Mouse (Mus musculus) kidney, embryonic 15.5 days (tissue): Measurements from ENCODE around the gene Rbck1. TPM values are rescaled to one million over a fixed set of nuclear protein-coding genes. Genes with fewer than 3 reads are reported as not detected.
A peak's percentile ranks its signal among the peaks of the same experiment; 100 is the strongest.

ENCODE experiments used
- ATAC-seq: fragments of 200-750 bp; cut with Nextera tagmentation; replicated peaks from 2 replicates; pipeline ENCODE4 v1.8.0; 2017; ENCODE audit warnings: moderate TSS enrichment; ENCODE audit not compliant: low FRiP score
- H3K27ac ChIP-seq: fragments of 300-500 bp; sonication (generic); 2 replicates; pipeline ENCODE4 v1.5.1; 2015; ENCODE audit warnings: mild to moderate bottlenecking, inconsistent platforms
- H3K27me3 ChIP-seq: fragments of 300-500 bp; sonication (generic); 2 replicates; pipeline ENCODE4 v1.6.1; 2015; ENCODE audit warnings: inconsistent platforms
- H3K36me3 ChIP-seq: fragments of 300-500 bp; sonication (generic); 2 replicates; pipeline ENCODE4 v1.6.1; 2015; ENCODE audit warnings: inconsistent platforms
- H3K4me1 ChIP-seq: fragments of 300-500 bp; sonication (generic); 2 replicates; pipeline ENCODE4 v1.6.1; 2015; ENCODE audit warnings: inconsistent platforms
- H3K4me2 ChIP-seq: fragments of 300-500 bp; sonication (generic); 2 replicates; pipeline ENCODE4 v1.6.1; 2015; ENCODE audit warnings: moderate library complexity, mild to moderate bottlenecking, inconsistent platforms
- H3K4me3 ChIP-seq: fragments of 300-500 bp; sonication (generic); replicated peaks from 2 replicates; pipeline ENCODE4 v1.5.1; 2015; ENCODE audit warnings: mild to moderate bottlenecking, inconsistent platforms
- H3K9ac ChIP-seq: fragments of 300-500 bp; sonication (generic); 2 replicates; pipeline ENCODE4 v1.6.1; 2015; ENCODE audit warnings: mild to moderate bottlenecking, inconsistent platforms
- H3K9me3 ChIP-seq: fragments of 300-500 bp; sonication (generic); replicated peaks from 2 replicates; pipeline ENCODE4 v1.6.1; 2016; ENCODE audit warnings: inconsistent platforms
- WGBS: fragments of 180-500 bp; shearing (Covaris S2); methylation state at CpG from one replicate; pipeline ENCODE4 v1.1.7; 2015; ENCODE audit warnings: mixed read lengths; 5-methylcytosine and 5-hydroxymethylcytosine counted together
- polyA plus RNA-seq: library from polyadenylated mRNA; unstranded; fragments of >200 nt; fragmentation: Nextera tagmentation; extraction: Ambion mirVana; gene quantifications from 2 replicates; pipeline ENCODE4 v1.2.1, GENCODE M21; 2015

Gene Rbck1
- polyA plus RNA-seq, 1 experiment from 2014 or later = 88.7 TPM

- Histone ChIP-seq H3K27me3 (no peaks in the 10 kb centered on the region), H3K9me3 (no peaks in the 10 kb centered on the region), H3K4me2 (no peak overlapping the region), H3K36me3 (peaks cover 94% of the 10 kb centered on the region), H3K9ac (no peak overlapping the region), H3K4me1 (no peaks in the 10 kb centered on the region), H3K27ac (no peak overlapping the region), H3K4me3 (no peak overlapping the region)
- ATAC-seq = no peak
- 91% methylated on average over 6 of the region's 6 CpGs for WGBS
Observed at GRCm38 (mm10) chr2:152322198-152322597, 10.3 kb downstream of the Rbck1 start.

- Histone ChIP-seq H3K4me3 (no peak overlapping the region), H3K27me3 (no peaks in the 10 kb centered on the region), H3K27ac (no peak overlapping the region), H3K4me1 (no peaks in the 10 kb centered on the region), H3K9ac (no peak overlapping the region), H3K9me3 (no peaks in the 10 kb centered on the region), H3K36me3 (peaks cover 94% of the 10 kb centered on the region), H3K4me2 (no peak overlapping the region)
- no peak for ATAC-seq
- WGBS = 79% methylated on average over 5 of the region's 5 CpGs
Observed at GRCm38 (mm10) chr2:152321558-152321957, 10.9 kb downstream of the Rbck1 start.

GRCm38 (mm10) chr2:152317054-152317453 lies 15.4 kb downstream of the Rbck1 start:
- Histone ChIP-seq H3K27me3 (no peaks in the 10 kb centered on the region), H3K27ac (no peak overlapping the region), H3K36me3 (peaks cover 94% of the 10 kb centered on the region), H3K4me1 (no peaks in the 10 kb centered on the region), H3K4me2 (no peak overlapping the region), H3K9ac (no peak overlapping the region), H3K4me3 (no peak overlapping the region), H3K9me3 (no peaks in the 10 kb centered on the region)
- 82% methylated on average over 6 of the region's 6 CpGs for WGBS
- ATAC-seq = no peak

- H3K27me3 ChIP-seq = no peaks in the 10 kb centered on the region
- H3K9me3 ChIP-seq = no peaks in the 10 kb centered on the region
- 88% methylated on average over 6 of the region's 6 CpGs for WGBS
- no peak overlapping the region for H3K4me2 ChIP-seq
- no peak for ATAC-seq
- H3K9ac ChIP-seq = no peak overlapping the region
- no peak overlapping the region for H3K27ac ChIP-seq
- H3K36me3 ChIP-seq = peaks cover 98% of the 10 kb centered on the region
- H3K4me1 ChIP-seq = no peaks in the 10 kb centered on the region
- no peak overlapping the region for H3K4me3 ChIP-seq
Observed at GRCm38 (mm10) chr2:152313926-152314325, 18.5 kb downstream of the Rbck1 start.

GRCm38 (mm10) chr2:152312996-152313395 lies 19.5 kb downstream of the Rbck1 start:
- no peak for ATAC-seq
- Histone ChIP-seq H3K4me3 (no peak overlapping the region), H3K4me2 (no peak overlapping the region), H3K27ac (no peak overlapping the region), H3K36me3 (peaks cover 98% of the 10 kb centered on the region), H3K9me3 (no peaks in the 10 kb centered on the region), H3K27me3 (no peaks in the 10 kb centered on the region), H3K9ac (no peak overlapping the region), H3K4me1 (no peaks in the 10 kb centered on the region)
- 75% methylated on average over 7 of the region's 7 CpGs for WGBS

GRCm38 (mm10) chr2:152307186-152307585 lies 25.3 kb downstream of the Rbck1 start:
- WGBS = 89% methylated on average over 3 of the region's 3 CpGs
- Histone ChIP-seq H3K4me2 (no peak overlapping the region), H3K9ac (no peak overlapping the region), H3K27me3 (no peaks in the 10 kb centered on the region), H3K36me3 (peaks cover 92% of the 10 kb centered on the region), H3K9me3 (no peaks in the 10 kb centered on the region), H3K4me1 (no peaks in the 10 kb centered on the region), H3K27ac (no peak overlapping the region), H3K4me3 (no peak overlapping the region)
- ATAC-seq = no peak

- Histone ChIP-seq H3K4me3 (no peak overlapping the region), H3K4me2 (no peak overlapping the region), H3K4me1 (no peaks in the 10 kb centered on the region), H3K9ac (no peak overlapping the region), H3K36me3 (peaks cover 80% of the 10 kb centered on the region), H3K27ac (no peak overlapping the region), H3K9me3 (no peaks in the 10 kb centered on the region), H3K27me3 (no peaks in the 10 kb centered on the region)
- ATAC-seq = no peak
- 94% methylated on average over 6 of the region's 6 CpGs for WGBS
Observed at GRCm38 (mm10) chr2:152305480-152305879, 27.0 kb downstream of the Rbck1 start.

- Histone ChIP-seq H3K4me3 (no peak overlapping the region), H3K36me3 (peaks cover 63% of the 10 kb centered on the region), H3K27ac (no peak overlapping the region), H3K4me2 (no peak overlapping the region), H3K27me3 (no peaks in the 10 kb centered on the region), H3K4me1 (no peaks in the 10 kb centered on the region), H3K9ac (no peak overlapping the region), H3K9me3 (no peaks in the 10 kb centered on the region)
- 53% methylated on average over 5 of the region's 5 CpGs for WGBS
- 0 out of 2 replicates have a peak, but pooled peaks have one; percentile 33 for ATAC-seq
Observed at GRCm38 (mm10) chr2:152303781-152304180, 28.7 kb downstream of the Rbck1 start.

- H3K36me3 ChIP-seq = peaks cover 55% of the 10 kb centered on the region
- no peak for ATAC-seq
- no peak overlapping the region for H3K4me2 ChIP-seq
- H3K4me1 ChIP-seq = no peaks in the 10 kb centered on the region
- H3K9me3 ChIP-seq = no peaks in the 10 kb centered on the region
- H3K27ac ChIP-seq = no peak overlapping the region
- WGBS = 88% methylated on average over 2 of the region's 2 CpGs
- no peak overlapping the region for H3K4me3 ChIP-seq
- no peaks in the 10 kb centered on the region for H3K27me3 ChIP-seq
- no peak overlapping the region for H3K9ac ChIP-seq
Observed at GRCm38 (mm10) chr2:152302862-152303261, 29.6 kb downstream of the Rbck1 start.

- Histone ChIP-seq H3K9ac (peak overlapping the region; percentile 96), H3K27ac (0 out of 2 replicates have a peak overlapping the region, but pooled peaks have one; percentile 90), H3K4me2 (peak overlapping the region; percentile 87), H3K36me3 (peaks cover 9% of the 10 kb centered on the region; the same call in 1 of the 2 replicates), H3K4me1 (peaks cover 22% of the 10 kb centered on the region), H3K9me3 (no peaks in the 10 kb centered on the region), H3K4me3 (peak overlapping the region; percentile 91), H3K27me3 (no peaks in the 10 kb centered on the region)
- WGBS = 35% methylated on average over 5 of the region's 5 CpGs
- no peak for ATAC-seq
Observed at GRCm38 (mm10) chr2:152294541-152294940, 37.9 kb downstream of the Rbck1 start.

- Histone ChIP-seq H3K9me3 (no peaks in the 10 kb centered on the region), H3K27me3 (no peaks in the 10 kb centered on the region), H3K36me3 (peaks cover 9% of the 10 kb centered on the region; the same call in 1 of the 2 replicates), H3K4me2 (peak within 1 kb of the TSS; percentile 87), H3K4me3 (peak within 1 kb of the TSS; percentile 91), H3K4me1 (peaks cover 22% of the 10 kb centered on the region), H3K27ac (peak within 1 kb of the TSS; percentile 90), H3K9ac (peak within 1 kb of the TSS; percentile 96)
- ATAC-seq = peak; percentile 99
- under 1% methylated on average over 65 of the region's 70 CpGs for WGBS
Observed at GRCm38 (mm10) chr2:152293727-152294475, 38.6 kb downstream of the Rbck1 start, which contains the start of gene Tbc1d20. Gene Tbc1d20, plus strand, starts transcription at chr2:152293828.

GRCm38 (mm10) chr2:152293179-152293726 lies 39.2 kb downstream of the Rbck1 start:
- ATAC-seq = peak; percentile 68
- WGBS = 1% methylated on average over 15 of the region's 15 CpGs

More at GRCm38 (mm10) chr2:152293179-152293726, 39.2 kb downstream of the Rbck1 start:
- Histone ChIP-seq H3K27me3 (no peaks in the 10 kb centered on the region), H3K4me3 (peak overlapping the region; percentile 91), H3K4me2 (peak overlapping the region; percentile 87), H3K36me3 (peaks cover 11% of the 10 kb centered on the region; the same call in 1 of the 2 replicates), H3K4me1 (peaks cover 22% of the 10 kb centered on the region), H3K9ac (peak overlapping the region; percentile 96), H3K9me3 (no peaks in the 10 kb centered on the region), H3K27ac (no peak overlapping the region)
